Mouse (Mus musculus): Measurements from ENCODE around the gene Cltc. TPM values are rescaled to one million over a fixed set of nuclear protein-coding genes. Genes with fewer than 3 reads are reported as not detected.

Gene Cltc
- polyA plus RNA-seq, 1 experiment, result 86.1 TPM

DNA sequence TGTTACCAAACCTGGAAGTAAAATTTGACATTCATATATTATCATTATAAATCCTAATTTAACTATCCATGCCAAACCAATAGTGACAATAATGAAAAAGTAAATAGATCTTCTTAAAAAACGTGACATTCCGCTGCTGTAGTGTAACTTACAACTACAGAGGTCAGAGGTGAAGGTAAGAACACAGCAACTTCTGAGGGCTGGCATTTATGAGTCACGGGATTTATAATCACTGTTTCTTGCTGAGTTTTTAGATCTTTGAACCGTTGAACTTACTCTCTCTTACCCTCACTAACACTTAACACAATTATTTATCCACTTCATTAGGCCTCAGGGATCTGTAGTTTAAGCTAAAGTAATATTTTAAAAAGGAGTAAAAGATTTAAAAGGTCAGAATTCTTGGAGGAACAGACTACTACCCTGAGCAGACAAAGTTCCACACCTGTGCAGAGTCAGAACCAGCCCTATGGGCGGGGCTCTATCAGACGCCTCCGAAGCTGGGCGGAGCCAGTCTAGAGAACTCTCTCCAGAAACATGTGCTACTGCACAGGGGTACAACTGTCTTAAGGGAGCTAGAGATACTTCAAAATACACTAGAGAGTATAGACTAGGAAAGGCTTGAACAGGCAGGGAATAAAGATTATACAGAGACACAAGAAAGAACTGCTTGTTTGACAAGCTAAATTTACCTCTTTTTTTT, 19.9 kb downstream of the Cltc start:
- Histone ChIP-seq H3K79me2 (ENCODE audit: control insufficient read depth, insufficient read depth) (peaks cover 100% of the 10 kb centered on the region), H3K27me3 (ENCODE audit: control insufficient read depth, insufficient read depth, insufficient read length) (no peaks in the 10 kb centered on the region), H3ac (ENCODE audit: control insufficient read depth, insufficient read length) (no peak overlapping the region), H3K36me3 (ENCODE audit: control insufficient read depth, insufficient read depth) (peaks cover 12% of the 10 kb centered on the region), H3K4me2 (ENCODE audit: low read depth) (no peak overlapping the region), H3K4me3 (no peak overlapping the region)
- TF ChIP-seq SRF (IDR thresholded peaks at IDR 0.05; ENCODE audit: control insufficient read depth, insufficient read length, low read depth) (no peak), MYOG (IDR thresholded peaks at IDR 0.05; ENCODE audit: control insufficient read depth in 1 of 3, insufficient read depth in 1 of 3, insufficient read length in 2 of 3, low read depth in 2 of 3) (no peak), POLR2A (IDR thresholded peaks at IDR 0.05; ENCODE audit: insufficient read length, low read depth) (no peak), REST (IDR thresholded peaks at IDR 0.05; ENCODE audit: insufficient read depth, insufficient read length) (no peak), CEBPB (IDR thresholded peaks at IDR 0.05; ENCODE audit: insufficient read depth, poor library complexity, severe bottlenecking) (no peak), USF1 (IDR thresholded peaks at IDR 0.05; ENCODE audit: low read depth) (no peak), E2F4 (IDR thresholded peaks at IDR 0.05; ENCODE audit: insufficient read depth) (no peak), MYOD1 (IDR thresholded peaks at IDR 0.05; ENCODE audit: control insufficient read depth in 1 of 3, insufficient read length in 2 of 3, low read depth in 2 of 3) (no peak), TCF12 (IDR thresholded peaks at IDR 0.05; ENCODE audit: insufficient read depth, poor library complexity, severe bottlenecking) (no peak), MAX (IDR thresholded peaks at IDR 0.05; ENCODE audit: low read depth) (no peak), POLR2AphosphoS2 (IDR thresholded peaks at IDR 0.05; ENCODE audit: insufficient read length, low read depth) (no peak), TCF3 (IDR thresholded peaks at IDR 0.05; ENCODE audit: insufficient read length, low read depth) (no peak)

DNA sequence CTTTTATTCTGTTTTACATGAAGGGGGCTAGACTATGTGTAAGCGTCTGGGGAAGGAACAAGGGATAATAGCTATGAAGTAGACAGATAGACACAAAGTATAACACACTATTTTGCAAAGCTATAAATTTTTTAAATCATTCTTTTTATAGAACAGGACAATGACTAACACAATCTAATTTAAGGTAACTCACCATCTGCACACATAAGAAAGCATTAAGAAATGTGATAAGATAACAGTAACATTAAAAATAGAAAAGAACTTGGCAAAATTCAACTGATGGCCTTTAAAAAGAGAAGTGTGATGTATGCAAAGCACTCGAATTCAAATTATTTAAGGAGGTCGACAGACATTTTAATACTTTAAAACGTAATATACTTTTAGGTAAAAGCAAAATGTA, 22.4 kb downstream of the Cltc start:
- Histone ChIP-seq H3ac (ENCODE audit: control insufficient read depth, insufficient read length) (no peak overlapping the region), H3K4me2 (ENCODE audit: low read depth) (peak overlapping the region; percentile 50), H3K4me3 (no peak overlapping the region), H3K27me3 (ENCODE audit: control insufficient read depth, insufficient read depth, insufficient read length) (no peaks in the 10 kb centered on the region), H3K36me3 (ENCODE audit: control insufficient read depth, insufficient read depth) (peaks cover 23% of the 10 kb centered on the region), H3K79me2 (ENCODE audit: control insufficient read depth, insufficient read depth) (peaks cover 81% of the 10 kb centered on the region)
- TF ChIP-seq MAX (IDR thresholded peaks at IDR 0.05; ENCODE audit: low read depth) (no peak), POLR2AphosphoS2 (IDR thresholded peaks at IDR 0.05; ENCODE audit: insufficient read length, low read depth) (no peak), E2F4 (IDR thresholded peaks at IDR 0.05; ENCODE audit: insufficient read depth) (no peak), CEBPB (IDR thresholded peaks at IDR 0.05; ENCODE audit: insufficient read depth, poor library complexity, severe bottlenecking) (no peak), REST (IDR thresholded peaks at IDR 0.05; ENCODE audit: insufficient read depth, insufficient read length) (no peak), SRF (IDR thresholded peaks at IDR 0.05; ENCODE audit: control insufficient read depth, insufficient read length, low read depth) (no peak), TCF3 (IDR thresholded peaks at IDR 0.05; ENCODE audit: insufficient read length, low read depth) (no peak), USF1 (IDR thresholded peaks at IDR 0.05; ENCODE audit: low read depth) (no peak), MYOD1 (IDR thresholded peaks at IDR 0.05; ENCODE audit: control insufficient read depth in 1 of 3, insufficient read length in 2 of 3, low read depth in 2 of 3) (no peak), POLR2A (IDR thresholded peaks at IDR 0.05; ENCODE audit: insufficient read length, low read depth) (no peak), MYOG (IDR thresholded peaks at IDR 0.05; ENCODE audit: control insufficient read depth in 1 of 3, insufficient read depth in 1 of 3, insufficient read length in 2 of 3, low read depth in 2 of 3) (no peak)

DNA sequence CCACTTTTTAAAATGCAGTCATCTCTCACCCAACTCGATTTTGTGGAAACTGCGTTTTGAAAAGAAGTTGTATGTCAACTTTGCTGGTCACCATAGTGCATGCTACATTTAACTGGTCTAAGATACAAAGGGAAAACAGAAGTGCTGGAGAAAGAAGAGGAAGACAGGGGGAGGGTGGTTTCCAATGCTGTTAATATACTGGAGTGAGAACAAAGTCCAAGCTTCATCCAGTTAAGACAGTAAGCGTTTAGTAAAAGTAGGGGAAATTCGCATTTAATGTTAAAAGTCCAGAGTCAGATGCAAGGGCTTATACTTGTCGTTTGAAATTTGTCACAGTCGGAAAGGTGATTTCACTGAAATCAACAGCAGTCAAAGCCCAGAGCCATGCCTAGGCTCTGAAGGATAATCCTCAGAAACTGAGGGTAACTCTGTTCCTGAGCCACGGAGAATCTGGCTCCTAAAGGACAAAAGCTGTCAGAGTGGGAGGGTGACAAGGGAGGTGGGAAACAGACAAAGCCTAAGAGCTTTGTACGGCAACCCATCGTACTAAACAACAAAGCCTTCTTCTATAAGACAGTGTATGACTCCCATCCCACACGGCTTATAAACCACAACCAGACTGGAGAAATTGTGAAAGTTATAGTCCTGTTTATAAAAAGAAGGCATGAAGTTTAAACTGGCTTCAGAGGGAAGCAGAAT, 23.0 kb downstream of the Cltc start:
- Histone ChIP-seq H3K4me3 (no peak overlapping the region), H3K27me3 (ENCODE audit: control insufficient read depth, insufficient read depth, insufficient read length) (no peaks in the 10 kb centered on the region), H3ac (ENCODE audit: control insufficient read depth, insufficient read length) (no peak overlapping the region), H3K79me2 (ENCODE audit: control insufficient read depth, insufficient read depth) (peaks cover 75% of the 10 kb centered on the region), H3K4me2 (ENCODE audit: low read depth) (peak overlapping the region; percentile 50), H3K36me3 (ENCODE audit: control insufficient read depth, insufficient read depth) (peaks cover 27% of the 10 kb centered on the region)
- TF ChIP-seq REST (IDR thresholded peaks at IDR 0.05; ENCODE audit: insufficient read depth, insufficient read length) (no peak), POLR2A (IDR thresholded peaks at IDR 0.05; ENCODE audit: insufficient read length, low read depth) (no peak), POLR2AphosphoS2 (IDR thresholded peaks at IDR 0.05; ENCODE audit: insufficient read length, low read depth) (no peak), TCF12 (IDR thresholded peaks at IDR 0.05; ENCODE audit: insufficient read depth, poor library complexity, severe bottlenecking) (no peak), USF1 (IDR thresholded peaks at IDR 0.05; ENCODE audit: low read depth) (no peak), CEBPB (IDR thresholded peaks at IDR 0.05; ENCODE audit: insufficient read depth, poor library complexity, severe bottlenecking) (no peak), E2F4 (IDR thresholded peaks at IDR 0.05; ENCODE audit: insufficient read depth) (no peak), TCF3 (IDR thresholded peaks at IDR 0.05; ENCODE audit: insufficient read length, low read depth) (no peak), SRF (IDR thresholded peaks at IDR 0.05; ENCODE audit: control insufficient read depth, insufficient read length, low read depth) (no peak), MAX (IDR thresholded peaks at IDR 0.05; ENCODE audit: low read depth) (no peak), MYOG (IDR thresholded peaks at IDR 0.05; ENCODE audit: control insufficient read depth in 1 of 3, insufficient read depth in 1 of 3, insufficient read length in 2 of 3, low read depth in 2 of 3) (no peak), MYOD1 (IDR thresholded peaks at IDR 0.05; ENCODE audit: control insufficient read depth in 1 of 3, insufficient read length in 2 of 3, low read depth in 2 of 3) (no peak)

DNA sequence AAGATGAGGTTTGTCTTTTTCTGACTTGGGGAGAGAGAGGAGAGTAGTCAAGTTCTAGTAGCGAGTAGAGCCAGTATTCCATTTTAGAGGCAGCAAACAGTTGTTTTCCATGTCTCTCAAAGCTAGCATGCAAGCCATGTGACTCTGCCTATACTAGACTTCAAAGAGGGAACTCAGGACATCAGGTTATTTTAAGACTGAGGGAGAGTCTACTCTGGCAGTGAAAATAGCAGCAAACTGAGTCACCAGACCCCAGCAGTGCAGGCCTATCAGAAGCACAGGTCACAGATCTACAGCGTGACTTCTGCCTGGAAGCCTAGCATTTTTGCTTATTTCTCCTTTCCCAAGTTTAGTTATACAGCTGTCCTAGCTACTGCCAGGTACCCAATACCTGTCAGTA, 25.9 kb downstream of the Cltc start:
- Histone ChIP-seq H3K4me2 (ENCODE audit: low read depth) (peak overlapping the region; percentile 59), H3K79me2 (ENCODE audit: control insufficient read depth, insufficient read depth) (peaks cover 45% of the 10 kb centered on the region), H3K4me3 (no peak overlapping the region), H3ac (ENCODE audit: control insufficient read depth, insufficient read length) (no peak overlapping the region), H3K27me3 (ENCODE audit: control insufficient read depth, insufficient read depth, insufficient read length) (no peaks in the 10 kb centered on the region), H3K36me3 (ENCODE audit: control insufficient read depth, insufficient read depth) (peaks cover 32% of the 10 kb centered on the region)
- TF ChIP-seq MYOD1 (IDR thresholded peaks at IDR 0.05; ENCODE audit: control insufficient read depth in 1 of 3, insufficient read length in 2 of 3, low read depth in 2 of 3) (peak in 2 of 3 experiments; percentile 17 to 21), TCF12 (IDR thresholded peaks at IDR 0.05; ENCODE audit: insufficient read depth, poor library complexity, severe bottlenecking) (no peak), USF1 (IDR thresholded peaks at IDR 0.05; ENCODE audit: low read depth) (peak; percentile 70)

Data from myocyte (in vitro differentiated cells).